Mouse (Mus musculus) gastrocnemius, adult 2 months (tissue): Measurements from ENCODE around the gene Tcf7. TPM values are rescaled to one million over a fixed set of nuclear protein-coding genes. Genes with fewer than 3 reads are reported as not detected.

Source experiments
- DNase-seq: peaks from one replicate; pipeline ENCODE4 v3.0.0; 2022
- H3K27ac ChIP-seq: fragments of 200-600 bp; 2 replicates; pipeline ENCODE4 v1.8.1; 2022; ENCODE audit warnings: mild to moderate bottlenecking
- H3K4me3 ChIP-seq: fragments of 200-600 bp; 2 replicates; pipeline ENCODE4 v1.8.1; 2022; ENCODE audit warnings: mild to moderate bottlenecking, moderate library complexity
- CTCF ChIP-seq: fragments of 200-600 bp; IDR thresholded peaks from 2 replicates; pipeline ENCODE4 v1.8.1; 2022; ENCODE audit warnings: antibody characterized with exemption, mild to moderate bottlenecking, moderate library complexity
- intact Hi-C: fragments of 180-260 bp; cut with DNase I; formaldehyde crosslinking; loops from one replicate; pipeline ENCODE4 v1.15.1; 2025
- total RNA-seq, 2 experiments: library from RNA; stranded (reverse); gene quantifications; 2 replicates each; pipeline ENCODE4 v1.2.3; 2021

Tcf7 gene
- total RNA-seq, 2 experiments from 2014 or later = 0.31 to 0.59 TPM

GRCm38 (mm10) chr11:52302668-52303067 is 19.9 kb upstream of the Tcf7 start:
- no peak for TF ChIP-seq CTCF
- no peak for DNase-seq
- no peak overlapping the region for H3K4me3 ChIP-seq
- intact Hi-C loops = no loop called here
- no peak overlapping the region for H3K27ac ChIP-seq

GRCm38 (mm10) chr11:52299687-52300086 is 16.9 kb upstream of the Tcf7 start:
- no peak overlapping the region for H3K27ac ChIP-seq
- no peak for DNase-seq
- intact Hi-C loops = loop anchor here (5.0 kb wide), 1 partner anchor 43 kb away; no protein-coding TSS in a partner anchor

GRCm38 (mm10) chr11:52298955-52299354 is 16.1 kb upstream of the Tcf7 start:
- Histone ChIP-seq H3K27ac (no peak overlapping the region), H3K4me3 (no peak overlapping the region)
- intact Hi-C loops = loop anchor here (5.0 kb wide), 1 partner anchor 43 kb away; no protein-coding TSS in a partner anchor
- TF ChIP-seq CTCF = no peak
- no peak for DNase-seq

More at GRCm38 (mm10) chr11:52299687-52300086, 16.9 kb upstream of the Tcf7 start:
- H3K4me3 ChIP-seq = no peak overlapping the region
- no peak for TF ChIP-seq CTCF

GRCm38 (mm10) chr11:52297352-52297751 is 14.5 kb upstream of the Tcf7 start:
- no peak overlapping the region for H3K4me3 ChIP-seq
- DNase-seq = peak; percentile 86
- intact Hi-C loops = loop anchor here (2.0 to 5.0 kb wide), 2 partner anchors 43 to 45 kb away; no protein-coding TSS in a partner anchor
- H3K27ac ChIP-seq = no peak overlapping the region
- no peak; the same call in 1 of the 2 replicates for TF ChIP-seq CTCF

GRCm38 (mm10) chr11:52294103-52294502 is 11.3 kb upstream of the Tcf7 start:
- DNase-seq = no peak
- H3K4me3 ChIP-seq = no peak overlapping the region
- intact Hi-C loops = no loop called here
- no peak overlapping the region for H3K27ac ChIP-seq
- TF ChIP-seq CTCF = no peak

- no peak overlapping the region for H3K4me3 ChIP-seq
- DNase-seq = no peak
- no peak overlapping the region for H3K27ac ChIP-seq
- no peak for TF ChIP-seq CTCF
- intact Hi-C loops = no loop called here
Observed at GRCm38 (mm10) chr11:52292894-52293293, 10.1 kb upstream of the Tcf7 start.

- Histone ChIP-seq H3K4me3 (no peak overlapping the region), H3K27ac (no peak overlapping the region)
- intact Hi-C loops = no loop called here
- DNase-seq = no peak
- TF ChIP-seq CTCF = no peak
Observed at GRCm38 (mm10) chr11:52292346-52292745, 9.5 kb upstream of the Tcf7 start.

GRCm38 (mm10) chr11:52286958-52287305 is 4.1 kb upstream of the Tcf7 start:
- no peak for DNase-seq
- Histone ChIP-seq H3K4me3 (no peak overlapping the region), H3K27ac (no peak overlapping the region)
- intact Hi-C loops = no loop called here
- TF ChIP-seq CTCF = no peak

GRCm38 (mm10) chr11:52286301-52286957 is 3.6 kb upstream of the Tcf7 start:
- intact Hi-C loops = no loop called here
- no peak for TF ChIP-seq CTCF
- Histone ChIP-seq H3K4me3 (no peak overlapping the region), H3K27ac (no peak overlapping the region)
- no peak for DNase-seq

- peak; percentile 72 for DNase-seq
Observed at GRCm38 (mm10) chr11:52283596-52284571, 1.1 kb upstream of the Tcf7 start.

GRCm38 (mm10) chr11:52282420-52282773 is 417 bp downstream of the Tcf7 start:
- Histone ChIP-seq H3K27ac (peak overlapping the region; percentile 64; the same call in 1 of the 2 replicates), H3K4me3 (peak overlapping the region; percentile 82)
- no peak for DNase-seq
- intact Hi-C loops = no loop called here
- no peak for TF ChIP-seq CTCF

More at GRCm38 (mm10) chr11:52283596-52284571, 1.1 kb upstream of the Tcf7 start:
- Histone ChIP-seq H3K27ac (peak overlapping the region; percentile 51; the same call in 1 of the 2 replicates), H3K4me3 (peak overlapping the region; percentile 82)
- intact Hi-C loops = no loop called here
- TF ChIP-seq CTCF = no peak

GRCm38 (mm10) chr11:52281568-52282328 is 1.1 kb downstream of the Tcf7 start:
- Histone ChIP-seq H3K27ac (no peak overlapping the region), H3K4me3 (peak overlapping the region; percentile 82; the same call in 1 of the 2 replicates)
- intact Hi-C loops = no loop called here
- no peak for TF ChIP-seq CTCF
- no peak for DNase-seq
